Mouse (Mus musculus) adrenal gland, postnatal 36 days (tissue): ENCODE measurements at regions not wholly inside any gene's neighbourhood (a gene's known extent, or its start where the extent isn't known, plus 50 kb on each side); places are given as distances from the start of the nearest gene placed in this dataset.

Experiments
- DNase-seq, 2 experiments: peaks; one replicate each; pipeline ENCODE4 v3.0.0; 2021; ENCODE audit warnings: mixed read lengths in 1 of 2

GRCm38 (mm10) chr3:60311178-60311577 is 161.5 kb upstream of the Mbnl1 start:
- DNase-seq: no peak

- DNase-seq: peak in 1 of 2 experiments; percentile 12
These were observed 152.3 kb upstream of the Mbnl1 start for GRCm38 (mm10) chr3:60320213-60320936.

GRCm38 (mm10) chr3:60323514-60323913 is 149.1 kb upstream of the Mbnl1 start:
- no peak for DNase-seq

- no peak for DNase-seq
These were observed 148.2 kb upstream of the Mbnl1 start for GRCm38 (mm10) chr3:60324416-60324815.

GRCm38 (mm10) chr3:60324969-60325368 is 147.7 kb upstream of the Mbnl1 start:
- no peak for DNase-seq

- DNase-seq: no peak
These were observed 140.2 kb upstream of the Mbnl1 start for GRCm38 (mm10) chr3:60332460-60332859.

GRCm38 (mm10) chr3:60333669-60334068 is 139.0 kb upstream of the Mbnl1 start:
- DNase-seq: no peak

- DNase-seq: no peak
These were observed 138.5 kb upstream of the Mbnl1 start for GRCm38 (mm10) chr3:60334133-60334532.

- DNase-seq: peak in 1 of 2 experiments; percentile 15
These were observed 126.2 kb upstream of the Mbnl1 start for GRCm38 (mm10) chr3:60346390-60346789.

- no peak for DNase-seq
These were observed 125.6 kb upstream of the Mbnl1 start for GRCm38 (mm10) chr3:60347049-60347448.

GRCm38 (mm10) chr3:60371176-60371965 is 101.3 kb upstream of the Mbnl1 start:
- DNase-seq: peak in 1 of 2 experiments; percentile 13

- DNase-seq: no peak
These were observed 99.0 kb upstream of the Mbnl1 start for GRCm38 (mm10) chr3:60373662-60374061.

GRCm38 (mm10) chr3:60388593-60388992 is 84.0 kb upstream of the Mbnl1 start:
- DNase-seq: no peak

GRCm38 (mm10) chr3:60389032-60389431 is 83.6 kb upstream of the Mbnl1 start:
- peak in 1 of 2 experiments; percentile 7 for DNase-seq

- DNase-seq: no peak
These were observed 77.3 kb upstream of the Mbnl1 start for GRCm38 (mm10) chr3:60395299-60395698.

- DNase-seq: no peak
These were observed 75.7 kb upstream of the Mbnl1 start for GRCm38 (mm10) chr3:60396971-60397370.

- no peak for DNase-seq
These were observed 73.8 kb upstream of the Mbnl1 start for GRCm38 (mm10) chr3:60398796-60399195.

GRCm38 (mm10) chr3:60402251-60402830 is 70.3 kb upstream of the Mbnl1 start:
- DNase-seq: no peak

GRCm38 (mm10) chr3:60407426-60407825 is 65.2 kb upstream of the Mbnl1 start:
- no peak for DNase-seq

GRCm38 (mm10) chr3:60407906-60408305 is 64.7 kb upstream of the Mbnl1 start:
- no peak for DNase-seq

GRCm38 (mm10) chr3:60408553-60409282 is 63.9 kb upstream of the Mbnl1 start:
- DNase-seq: peak; percentile 36 to 44

GRCm38 (mm10) chr3:60409283-60409633 is 63.4 kb upstream of the Mbnl1 start:
- DNase-seq: peak; percentile 19 to 32

GRCm38 (mm10) chr3:60411746-60412145 is 60.9 kb upstream of the Mbnl1 start:
- no peak for DNase-seq
